Mouse (Mus musculus) natural killer cell, adult 2 months (primary cell): ENCODE data around the gene Efhd1.

Experiments
- DNase-seq, 2 experiments: peaks; one replicate each; pipeline ENCODE4 v3.0.0; 2022; ENCODE audit warnings: low spot score in 2 of 2

Gene Efhd1

DNA sequence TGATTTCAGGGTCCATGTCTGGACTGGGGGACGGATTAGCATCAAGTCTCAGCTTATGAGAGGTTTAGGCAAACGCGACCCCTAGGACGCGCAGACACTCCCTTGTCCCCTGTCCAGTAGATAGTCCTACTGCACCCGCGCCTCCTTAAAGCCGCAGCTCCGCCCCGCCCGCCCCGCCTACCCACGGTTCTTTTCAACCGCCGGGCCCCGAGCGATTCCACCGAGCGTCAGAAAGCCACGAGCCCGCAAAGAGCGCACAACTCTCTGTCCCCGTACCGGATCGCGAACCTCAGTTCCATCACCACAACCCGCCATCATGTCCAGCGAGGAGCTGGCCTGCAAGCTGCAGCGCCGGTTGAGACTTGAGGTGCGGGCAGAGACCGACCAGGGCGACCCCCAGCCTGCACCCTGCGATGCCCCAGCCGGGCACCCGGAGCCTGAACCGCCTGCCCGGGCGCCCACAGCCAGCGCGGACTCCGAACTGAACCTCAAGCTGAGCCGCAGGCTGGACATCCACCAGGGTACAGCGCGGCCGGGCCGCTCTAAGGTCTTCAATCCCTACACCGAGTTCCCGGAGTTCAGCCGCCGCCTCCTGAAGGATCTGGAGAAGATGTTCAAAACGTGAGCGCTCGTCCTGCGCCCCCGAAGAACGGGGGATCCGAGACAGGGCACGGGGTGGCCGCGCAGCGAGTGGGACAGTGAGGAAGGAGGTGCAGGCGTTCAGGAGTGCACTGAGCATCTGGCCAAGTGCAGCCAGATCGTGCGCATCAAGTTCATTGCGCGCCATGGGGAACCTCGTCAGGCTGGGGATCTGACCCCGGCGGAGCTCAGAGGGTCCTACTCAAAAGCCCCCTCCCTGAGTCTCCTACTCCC lies at the start of gene Efhd1:
Gene Efhd1 (plus strand): TSS at position 230 of the 873 bp plus-strand sequence.
- no peak for DNase-seq

DNA sequence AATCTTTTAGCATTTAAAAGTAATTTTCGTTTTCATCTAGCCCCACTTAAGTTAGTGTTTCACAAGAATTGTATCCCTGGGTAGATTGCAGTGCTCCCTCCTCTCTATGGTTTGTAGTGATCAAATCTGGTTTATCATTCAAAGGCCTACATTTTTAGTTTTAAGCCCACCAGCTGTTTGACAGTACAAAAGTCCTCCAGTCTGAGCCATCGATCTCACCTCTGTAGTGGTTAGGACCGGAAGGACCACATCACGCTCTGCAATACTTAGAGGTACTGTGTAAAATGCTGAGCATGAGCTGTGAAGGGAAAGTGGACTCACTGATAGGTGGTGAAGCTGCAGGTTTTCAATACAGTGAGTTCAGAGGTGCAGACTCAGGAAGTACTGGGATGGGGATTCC lies 49.4 kb upstream of the Efhd1 start:
- peak; percentile 46 to 60 for DNase-seq

DNA sequence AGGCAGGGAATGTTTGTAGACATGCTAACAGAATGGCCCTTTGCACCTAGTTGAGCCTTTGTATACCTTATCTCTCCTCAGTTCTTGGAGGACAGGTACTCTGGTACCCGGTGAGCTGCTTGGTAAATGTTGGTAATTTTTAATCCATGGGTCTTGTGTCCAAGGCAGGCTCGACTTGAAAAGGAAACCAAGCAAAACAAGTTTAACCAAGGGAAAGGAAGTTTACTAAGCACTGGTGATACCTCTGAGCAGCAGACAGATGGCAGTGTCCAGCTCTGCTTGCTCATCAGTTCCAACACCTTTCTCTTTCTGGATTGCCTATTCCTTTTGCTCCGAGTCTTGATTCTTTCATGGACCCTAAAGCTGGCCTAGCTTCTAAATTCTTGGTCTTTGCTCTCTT lies 46.2 kb upstream of the Efhd1 start:
- DNase-seq: no peak

DNA sequence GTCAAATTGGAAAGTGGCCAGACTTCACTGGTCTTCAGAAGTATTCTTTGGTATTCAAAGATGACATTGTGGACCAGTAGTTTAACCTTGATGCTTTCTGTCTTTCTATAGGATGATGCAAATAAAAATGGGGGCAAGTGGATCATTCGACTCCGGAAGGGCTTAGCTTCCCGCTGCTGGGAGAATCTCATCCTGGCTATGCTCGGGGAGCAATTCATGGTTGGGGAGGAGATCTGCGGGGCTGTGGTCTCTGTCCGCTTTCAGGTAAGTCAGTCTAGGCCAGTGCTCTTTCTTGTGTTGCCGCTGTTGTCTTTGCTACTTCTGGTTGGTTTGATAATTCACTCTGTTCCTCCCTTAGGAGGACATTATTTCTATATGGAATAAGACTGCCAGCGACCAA lies 38.4 kb upstream of the Efhd1 start:
- DNase-seq: no peak

DNA sequence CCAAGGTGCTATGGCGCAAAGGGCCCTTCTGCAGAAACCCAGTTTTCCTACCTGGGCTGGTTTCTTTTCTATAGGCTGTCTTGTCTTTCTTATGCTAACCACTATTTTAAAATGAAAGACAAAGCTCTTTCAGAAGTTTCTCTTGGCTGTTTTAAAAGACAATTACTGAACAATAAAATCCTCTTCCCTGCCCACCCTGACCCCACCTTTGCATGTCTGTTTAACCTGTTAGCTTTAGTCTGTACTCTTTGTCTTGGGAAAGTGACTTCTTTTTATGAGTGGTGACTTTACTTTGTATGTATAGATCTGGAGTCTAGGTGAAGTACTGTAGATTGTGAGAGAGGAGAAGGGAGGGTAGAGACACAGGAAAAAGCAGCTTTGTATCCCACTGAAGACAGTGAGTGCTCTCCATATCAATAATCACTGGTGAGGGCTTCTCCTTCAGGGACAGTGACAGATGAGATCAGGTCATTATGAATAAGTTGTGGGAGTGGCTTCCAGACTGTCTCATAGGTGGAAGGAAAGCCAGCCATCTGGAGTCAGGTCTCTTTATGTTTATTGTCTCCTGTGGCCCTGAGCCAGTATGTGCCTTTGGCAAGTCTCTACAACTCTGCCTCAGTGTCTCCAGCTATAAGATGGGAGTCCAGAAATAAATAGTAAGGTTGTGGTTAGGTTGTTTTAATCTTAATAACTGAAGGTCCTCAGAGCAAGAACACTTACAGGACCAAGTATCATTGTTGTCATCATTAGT lies 37.6 kb upstream of the Efhd1 start:
- DNase-seq: no peak

DNA sequence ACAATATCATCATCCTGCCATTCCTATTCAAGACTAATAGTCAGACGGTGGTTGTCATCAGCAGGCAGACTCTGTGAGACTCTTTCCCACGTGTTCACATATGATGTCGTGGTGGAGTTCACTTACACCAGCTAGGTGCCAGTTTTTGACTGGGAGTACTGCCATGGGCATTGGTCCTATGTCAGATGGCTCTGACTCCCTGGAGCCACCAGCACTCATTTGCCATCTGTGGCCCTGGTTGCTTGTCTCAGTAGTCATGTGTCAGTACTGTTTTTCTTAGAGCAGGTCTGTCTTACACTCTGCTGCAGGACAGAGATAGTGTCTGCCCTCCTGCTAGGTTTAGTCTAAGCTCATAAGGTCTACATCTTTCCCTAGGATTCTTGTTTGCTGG lies 37.0 kb upstream of the Efhd1 start:
- no peak for DNase-seq

DNA sequence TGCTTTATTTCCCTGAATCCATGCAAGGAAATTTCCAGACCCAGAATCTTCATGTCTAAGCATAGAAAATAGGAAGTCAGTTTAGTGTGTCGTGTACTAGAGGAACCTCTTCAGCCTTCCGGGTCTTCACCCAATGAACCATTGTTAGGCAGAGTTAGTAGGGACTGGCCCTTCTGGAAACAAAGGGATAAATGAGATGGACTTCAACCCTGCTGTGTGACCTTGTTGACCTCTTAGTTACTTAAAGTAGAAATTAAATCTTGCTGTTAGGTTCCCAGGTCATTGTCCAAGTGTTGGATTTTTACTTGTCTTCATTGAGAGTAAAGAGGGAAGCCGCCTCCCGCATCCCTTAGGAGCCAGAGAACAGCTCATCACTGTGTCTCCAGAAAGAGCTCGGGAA lies 33.6 kb upstream of the Efhd1 start:
- no peak for DNase-seq

DNA sequence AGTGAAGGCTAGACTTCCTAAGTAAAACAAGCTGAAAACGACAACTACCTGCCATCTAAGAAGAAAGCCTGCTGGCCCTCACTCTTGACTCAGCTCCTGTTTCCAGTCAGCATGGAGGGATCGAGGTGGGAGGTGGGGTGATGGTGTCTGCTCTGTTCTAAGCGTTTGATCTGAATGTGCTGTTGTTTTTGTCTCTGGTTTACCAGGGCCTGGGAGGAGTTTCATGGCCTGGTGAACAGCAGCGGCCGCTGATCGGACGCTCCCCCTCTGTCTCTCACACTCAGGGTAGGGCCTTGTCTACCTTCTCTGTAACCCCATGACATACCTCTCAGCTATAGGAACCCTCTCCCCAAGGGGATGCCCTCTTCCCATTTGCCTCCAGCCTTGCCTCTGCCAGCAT lies 32.0 kb upstream of the Efhd1 start:
- DNase-seq: no peak

DNA sequence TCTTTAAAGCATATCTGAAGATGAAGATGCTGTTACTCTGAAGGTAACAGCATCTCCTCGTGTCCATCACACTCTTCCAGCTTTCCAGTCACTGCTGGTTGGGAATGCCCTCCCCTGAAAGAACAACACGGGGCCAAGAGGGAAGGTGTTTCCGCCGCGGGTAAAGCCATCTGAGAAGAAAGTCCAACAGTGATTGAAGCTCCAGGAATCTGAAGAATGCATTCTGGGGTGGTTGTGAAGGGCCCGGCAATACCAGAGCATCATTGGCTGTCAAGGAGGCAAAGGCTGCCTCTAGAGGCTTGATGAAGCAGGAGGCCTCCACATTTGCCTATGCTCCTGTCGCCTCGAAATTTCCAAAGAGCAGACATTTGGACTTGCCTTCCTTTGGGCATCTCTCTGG lies 25.1 kb upstream of the Efhd1 start:
- DNase-seq: no peak

DNA sequence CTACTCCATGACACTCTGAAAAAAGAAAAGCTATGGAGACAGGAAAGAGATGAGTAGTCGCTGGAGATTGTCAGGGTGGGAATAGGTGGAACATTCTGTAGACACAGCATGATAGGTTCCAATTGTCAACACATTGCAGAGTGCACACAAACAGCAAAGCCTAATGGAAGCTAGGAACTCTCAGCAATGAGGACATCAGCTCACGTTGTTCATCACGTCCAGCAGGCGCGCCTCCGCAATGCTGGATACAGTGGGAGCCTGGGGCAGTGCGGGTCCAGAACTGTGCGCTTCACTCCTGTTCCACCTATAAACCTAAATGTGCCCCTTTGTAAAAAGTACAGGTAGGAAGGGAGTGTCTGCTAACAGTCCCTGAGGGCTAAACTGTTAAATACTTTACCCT lies 21.1 kb upstream of the Efhd1 start:
- no peak for DNase-seq

DNA sequence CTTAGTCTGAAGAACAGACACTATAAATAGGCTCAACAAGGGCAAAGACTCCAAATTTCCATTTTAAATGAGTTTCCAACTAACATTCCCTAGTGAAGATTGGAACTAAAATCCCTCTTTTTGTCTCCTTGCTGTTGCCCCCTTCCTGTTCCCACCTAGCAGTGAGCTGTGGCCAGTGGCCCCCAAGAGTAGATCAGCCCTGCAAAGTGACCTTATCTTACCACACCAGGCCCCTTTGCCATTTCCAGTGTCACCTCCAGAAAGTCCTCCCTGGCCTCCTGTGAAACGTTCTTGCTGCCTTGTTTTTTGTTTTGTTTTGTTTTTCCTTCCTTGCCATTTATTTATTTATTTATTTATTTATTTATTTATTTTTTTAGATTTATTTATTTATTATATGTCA lies 18.7 kb upstream of the Efhd1 start:
- DNase-seq: no peak

DNA sequence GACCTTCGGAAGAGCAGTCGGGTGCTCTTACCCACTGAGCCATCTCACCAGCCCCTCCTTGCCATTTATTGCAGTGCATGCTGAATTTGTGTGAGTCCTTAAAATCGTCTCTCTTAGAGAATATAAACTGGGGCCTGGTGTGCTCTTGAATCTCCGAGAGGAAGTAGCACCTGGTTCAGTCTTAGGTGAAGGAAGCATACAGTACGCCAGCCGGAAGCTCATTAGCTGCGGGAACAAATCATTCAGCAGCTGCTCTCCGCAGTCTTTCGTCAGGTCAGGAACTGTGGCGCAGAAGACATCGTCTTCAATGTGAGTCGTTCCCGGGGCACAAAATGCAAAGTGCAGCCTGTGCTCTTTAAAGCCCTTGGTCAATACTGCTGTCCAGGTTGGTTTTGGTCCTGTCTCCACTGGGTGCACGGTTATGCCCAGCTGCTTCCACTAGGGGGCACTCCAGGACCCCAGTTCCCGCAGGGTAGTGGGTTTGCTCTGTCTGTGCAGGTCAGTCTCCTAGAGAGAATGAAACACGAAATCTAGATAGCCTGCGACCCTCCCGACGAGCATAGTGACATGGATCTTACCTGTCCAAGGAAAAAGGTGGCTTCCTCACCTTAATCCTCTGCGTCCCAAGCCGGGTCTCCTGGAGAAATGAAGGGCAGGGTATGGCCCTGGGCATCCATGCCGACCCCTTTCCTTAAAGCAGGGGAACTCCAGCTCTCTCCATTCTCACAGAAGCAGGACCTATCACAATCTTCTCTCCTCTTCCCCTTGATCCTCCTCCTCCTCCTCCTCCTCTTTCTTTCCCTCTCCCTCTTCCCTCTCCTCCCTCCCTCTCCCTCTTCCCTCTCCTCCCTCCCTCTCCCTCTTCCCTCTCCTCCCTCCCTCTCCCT lies 18.0 kb upstream of the Efhd1 start:
- peak; percentile 63 to 70 for DNase-seq

DNA sequence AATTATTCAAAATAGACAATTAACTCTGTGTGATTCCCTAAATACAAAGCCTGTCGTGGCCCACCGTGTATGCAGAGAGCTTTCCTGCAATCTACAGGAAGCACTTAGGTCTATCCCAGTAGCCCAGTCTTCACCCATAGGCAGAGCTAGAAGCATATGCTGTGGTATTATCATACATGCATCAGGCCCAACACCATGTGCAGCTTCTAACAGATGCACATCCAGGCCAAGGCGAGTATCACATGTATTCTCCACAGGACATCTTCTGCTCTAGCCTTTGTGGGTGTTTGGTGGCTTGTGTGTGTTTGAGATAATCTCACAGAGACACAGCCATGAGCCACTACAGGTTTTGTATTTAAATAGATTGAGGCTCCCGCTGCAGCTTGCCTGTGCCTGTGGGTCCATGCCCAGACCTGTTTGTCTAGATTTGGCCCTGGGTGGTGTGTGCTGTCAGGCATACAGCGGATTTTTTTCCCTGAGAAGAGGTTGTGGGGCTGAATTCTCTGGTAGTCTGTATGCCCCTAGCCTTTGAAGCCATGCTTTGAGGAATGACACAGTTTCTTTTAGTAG lies 12.0 kb upstream of the Efhd1 start:
- no peak for DNase-seq

DNA sequence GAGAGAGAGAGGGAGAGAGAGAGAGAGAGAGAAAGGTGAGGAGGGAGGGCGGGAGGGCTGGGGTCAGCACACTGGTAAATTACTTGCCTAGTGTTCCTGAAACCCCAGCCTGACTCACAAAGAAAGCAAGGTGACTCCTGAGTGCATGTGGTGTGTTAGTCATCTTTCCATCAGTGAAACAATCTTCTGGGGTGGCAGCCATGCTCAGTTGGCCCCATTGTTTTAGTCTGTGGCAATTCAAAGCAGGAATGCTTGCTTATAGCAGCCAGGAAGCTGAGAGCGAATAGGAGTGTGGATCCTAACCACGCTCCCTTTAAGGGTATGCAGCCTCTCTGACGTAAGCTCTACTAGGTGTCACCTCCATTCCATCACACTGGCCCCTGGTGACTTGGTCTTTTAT lies 9.0 kb upstream of the Efhd1 start:
- DNase-seq: no peak

DNA sequence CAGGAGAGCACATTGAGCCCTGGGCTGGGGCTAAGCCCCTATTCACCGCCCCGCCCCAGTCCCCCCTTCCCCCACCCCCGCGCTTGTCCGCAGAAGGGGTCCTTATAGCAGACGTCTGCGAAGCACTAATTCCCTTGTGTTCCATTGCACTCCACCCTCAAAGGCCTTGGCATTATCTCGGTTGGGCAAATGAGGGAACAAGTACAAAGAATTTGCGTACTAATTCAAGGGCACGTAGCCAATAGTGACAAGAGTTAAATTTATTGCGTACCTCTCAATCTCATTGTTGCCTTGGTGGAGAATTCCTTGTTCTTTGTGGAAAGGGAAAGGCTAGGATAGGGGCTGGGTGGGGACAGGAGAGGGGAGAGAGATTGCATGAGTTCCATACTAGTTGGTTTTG lies 6.5 kb upstream of the Efhd1 start:
- no peak for DNase-seq

DNA sequence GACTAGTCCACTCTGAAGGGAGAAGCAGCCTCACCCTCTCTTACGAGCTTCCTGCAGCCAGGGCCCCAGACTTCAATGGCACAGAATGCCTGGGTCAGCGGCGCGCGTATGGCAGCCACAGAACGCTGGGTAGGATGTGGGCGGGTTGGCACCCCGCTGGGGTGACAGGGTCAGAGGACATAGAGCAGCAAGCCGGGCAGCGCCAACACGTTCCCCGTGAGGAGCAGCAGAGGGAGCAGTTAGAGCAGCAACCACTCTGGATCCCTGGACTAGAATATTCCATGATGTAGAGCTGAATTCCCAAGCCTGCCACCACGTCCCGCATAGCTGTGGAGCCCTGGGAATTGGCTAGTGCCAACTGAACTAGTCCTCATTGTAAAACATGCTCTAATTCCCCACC lies 5.7 kb upstream of the Efhd1 start:
- DNase-seq: peak in 1 of 2 experiments; percentile 7

DNA sequence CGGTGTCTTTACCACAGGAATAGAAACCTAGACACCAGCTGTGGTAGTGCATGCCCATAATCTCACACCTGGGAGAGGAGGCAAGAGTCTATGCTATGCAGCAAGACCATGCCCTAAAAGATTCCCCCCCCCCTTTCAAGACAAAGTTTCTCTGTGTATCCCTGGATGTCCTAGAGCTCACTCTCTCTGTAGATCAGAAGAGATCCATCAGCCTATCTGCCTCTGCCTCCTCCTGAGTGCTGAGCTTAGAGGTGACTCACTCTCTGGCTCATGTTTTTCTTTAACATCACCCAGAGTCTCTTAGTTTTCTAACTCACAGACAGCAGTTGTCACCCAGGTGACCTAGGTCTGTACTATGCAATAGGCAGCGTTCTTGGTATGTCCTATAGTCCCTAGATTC lies 4.8 kb upstream of the Efhd1 start:
- no peak for DNase-seq

DNA sequence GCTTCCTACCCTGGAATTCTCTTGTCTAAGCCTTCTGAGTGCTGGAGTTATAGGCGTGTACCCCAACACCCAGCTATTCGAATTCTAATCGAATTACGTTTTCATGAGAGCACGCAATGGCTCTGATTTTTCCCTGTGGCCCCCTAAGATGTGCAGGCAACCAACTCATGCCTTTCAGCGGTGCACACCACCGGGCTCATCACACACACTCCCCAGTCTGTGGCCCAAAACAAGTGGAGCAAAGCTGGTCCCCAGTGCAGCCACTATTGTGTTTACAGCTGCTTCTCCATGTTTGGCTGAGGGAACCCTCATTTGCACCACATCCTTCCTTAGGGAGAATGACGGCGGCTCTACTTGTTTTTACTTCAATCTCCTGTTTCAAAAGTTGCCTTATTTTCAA lies 906 bp upstream of the Efhd1 start:
- no peak for DNase-seq

DNA sequence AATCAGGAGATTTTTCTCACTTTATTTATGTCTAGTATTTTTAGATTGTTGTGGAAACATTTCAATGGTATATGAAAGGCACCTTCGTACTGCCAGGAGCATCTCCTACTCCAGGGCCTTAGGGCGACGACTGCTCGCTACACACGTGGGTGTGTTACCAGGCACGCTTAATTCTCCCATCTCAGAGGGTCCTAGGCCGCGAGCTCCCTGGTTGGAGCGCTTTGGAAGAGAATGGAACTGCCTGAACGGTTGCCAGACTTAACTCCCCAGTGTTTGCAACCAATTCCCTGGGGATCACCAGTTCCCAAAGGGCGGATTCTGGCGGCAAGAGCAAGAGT lies 398 bp upstream of the Efhd1 start:
- no peak for DNase-seq

DNA sequence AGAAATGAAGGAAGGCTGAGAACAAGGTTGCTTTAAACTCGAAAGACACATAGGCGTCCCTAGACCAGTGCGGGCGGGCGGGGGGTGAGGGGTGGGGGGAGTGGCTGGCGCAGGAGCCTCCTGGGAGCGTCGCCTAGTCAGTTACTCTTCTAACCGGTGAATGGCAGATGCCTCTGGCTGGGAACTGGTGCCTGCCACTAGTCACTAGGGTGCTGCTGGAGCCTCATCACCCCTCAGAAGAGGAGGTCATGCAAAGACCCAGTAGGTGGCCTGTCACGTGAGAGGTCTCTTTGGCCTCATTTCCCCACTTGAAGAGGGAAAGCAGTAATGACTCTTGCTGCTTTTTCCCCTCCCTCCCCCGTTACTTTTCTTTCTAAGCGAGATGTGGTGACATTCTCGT lies 1.0 kb downstream of the Efhd1 start:
- no peak for DNase-seq

DNA sequence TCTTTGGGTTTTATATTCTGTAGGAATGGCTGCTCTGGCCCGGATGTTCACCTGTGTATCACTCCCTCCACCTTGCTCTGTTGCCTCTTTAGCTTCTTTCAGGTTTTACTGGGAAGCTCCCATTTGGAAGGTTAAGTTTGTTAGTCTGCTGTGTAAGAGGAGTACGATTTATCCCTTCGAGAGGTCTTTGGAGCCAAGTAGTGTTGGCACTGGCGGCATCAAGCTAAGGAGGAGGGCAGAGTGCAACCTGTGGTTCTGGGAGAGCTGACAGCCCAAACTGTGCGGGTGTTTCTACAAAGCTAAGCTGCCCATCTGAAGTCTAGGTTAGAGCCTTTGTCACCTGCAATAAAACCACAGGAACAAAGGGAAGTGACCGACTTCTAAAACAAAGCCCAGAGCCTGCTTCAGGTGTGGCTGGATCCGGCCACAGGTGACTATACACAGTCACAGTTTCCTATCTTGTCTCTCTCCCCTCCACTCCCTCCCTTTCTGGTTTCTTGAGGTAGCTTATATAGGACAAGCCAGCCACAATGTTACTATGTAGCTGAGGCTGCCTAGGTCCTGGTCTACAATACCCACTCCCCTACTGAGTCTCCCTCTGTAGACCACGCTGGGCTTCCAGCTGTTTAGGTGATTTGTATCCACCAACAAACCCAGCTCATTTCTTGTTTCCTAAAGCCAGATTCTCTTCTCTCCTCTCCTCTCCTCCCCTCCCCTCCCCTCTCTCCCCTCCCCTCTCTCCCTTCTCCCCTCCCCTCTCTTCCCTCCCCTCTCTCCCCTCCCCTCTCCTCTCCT lies 2.3 kb downstream of the Efhd1 start:
- no peak for DNase-seq
